Mouse (Mus musculus): ENCODE measurements around the gene Hist1h2bp. TPM values are rescaled to one million over a fixed set of nuclear protein-coding genes. Genes with fewer than 3 reads are reported as not detected.
"Not testable (repeated sequence)": the region's sequence is repeated elsewhere in the genome, so short reads cannot be mapped to it uniquely, and the experiment has no call there.

The Hist1h2bp gene
- polyA plus RNA-seq, 1 experiment from 2014 or later = 1.7 TPM

- Histone ChIP-seq H3K9ac (replicated peaks) (no peak overlapping the region), H3K9me3 (no peaks in the 10 kb centered on the region), H3K4me2 (replicated peaks) (no peak overlapping the region), H3K4me1 (replicated peaks) (no peaks in the 10 kb centered on the region), H3K4me3 (replicated peaks) (no peak overlapping the region), H3K27ac (no peak overlapping the region), H3K27me3 (no peaks in the 10 kb centered on the region), H3K36me3 (no peaks in the 10 kb centered on the region)
- no peak for ATAC-seq
- 81% methylated on average over 10 of the region's 10 CpGs for WGBS
These were observed 43.1 kb downstream of the Hist1h2bp start for GRCm38 (mm10) chr13:21830344-21830743.

- not testable (repeated sequence) for H3K4me1 ChIP-seq (replicated peaks); H3K36me3 ChIP-seq; H3K9ac ChIP-seq (replicated peaks); H3K27me3 ChIP-seq; H3K9me3 ChIP-seq
- WGBS = under 1% methylated on average over 26 of the region's 58 CpGs
- peak within 1 kb of the TSS; percentile 71 for H3K27ac ChIP-seq
- H3K4me2 ChIP-seq (replicated peaks) = peak within 1 kb of the TSS; percentile 47
- H3K4me3 ChIP-seq (replicated peaks) = peak within 1 kb of the TSS; percentile 23
- ATAC-seq = peak; percentile 81
These were observed 44.4 kb downstream of the Hist1h2bp start, which contains the start of gene Hist1h4n for GRCm38 (mm10) chr13:21831418-21832394. Gene Hist1h4n, minus strand, starts transcription at chr13:21832196.

- not testable (repeated sequence) for H3K9ac ChIP-seq (replicated peaks); H3K27ac ChIP-seq; H3K4me1 ChIP-seq (replicated peaks); H3K9me3 ChIP-seq; H3K27me3 ChIP-seq; H3K4me3 ChIP-seq (replicated peaks); H3K4me2 ChIP-seq (replicated peaks); H3K36me3 ChIP-seq
- WGBS = no CpG with 5 or more reads among the region's 24 CpGs
- peak; percentile 97 for ATAC-seq
These were observed 46.2 kb downstream of the Hist1h2bp start, which contains the start of the genes Hist1h2ap and Hist1h2br for GRCm38 (mm10) chr13:21833461-21833860. Gene Hist1h2ap, minus strand, starts transcription at chr13:21833507. Gene Hist1h2br, plus strand, starts transcription at chr13:21833743.

Small RNA genes lying within 50 kb of the gene (microRNA-seq; reads per million reads assigned to microRNA genes)
- gene Gm19658 (not detected), gene Gm44346 (not detected), gene Gm44454 (not detected), gene Gm44466 (not detected)

Other genes starting within 250 kb of the Hist1h2bp start
- gene Olfr1366, start 244.7 kb upstream of the Hist1h2bp start, polyA plus RNA-seq (2015; fragmentation: Nextera tagmentation; extraction: Ambion mirVana) = 0.17 and 0.23 TPM in 2 replicates
- gene Olfr1535, start 227.6 kb upstream of the Hist1h2bp start, polyA plus RNA-seq (2015; fragmentation: Nextera tagmentation; extraction: Ambion mirVana) = 0.05 TPM in 1 of 2 replicates, not detected in the other
- gene Olfr1364, start 205.7 kb upstream of the Hist1h2bp start, polyA plus RNA-seq (2015; fragmentation: Nextera tagmentation; extraction: Ambion mirVana) = not detected in 2 replicates
- gene Olfr1362, start 173.4 kb upstream of the Hist1h2bp start, polyA plus RNA-seq (2015; fragmentation: Nextera tagmentation; extraction: Ambion mirVana) = not detected in 2 replicates
- gene Olfr11, start 144.9 kb upstream of the Hist1h2bp start, polyA plus RNA-seq (2015; fragmentation: Nextera tagmentation; extraction: Ambion mirVana) = 0.05 TPM in 1 of 2 replicates, not detected in the other
- gene Olfr1361, start 124.1 kb upstream of the Hist1h2bp start, polyA plus RNA-seq (2015; fragmentation: Nextera tagmentation; extraction: Ambion mirVana) = not detected in 2 replicates
- not detected in 2 replicates for gene Olfr1360, start 110.1 kb upstream of the Hist1h2bp start, polyA plus RNA-seq (2015; fragmentation: Nextera tagmentation; extraction: Ambion mirVana)
- gene Olfr1359, start 89.3 kb upstream of the Hist1h2bp start, polyA plus RNA-seq (2015; fragmentation: Nextera tagmentation; extraction: Ambion mirVana) = not detected in 2 replicates
- 1.8 TPM in 1 of 2 replicates, not detected in the other for gene Hist1h2bl, start 71.3 kb upstream of the Hist1h2bp start, polyA plus RNA-seq (2015; fragmentation: Nextera tagmentation; extraction: Ambion mirVana)
- gene Hist1h2ai, start 71.0 kb upstream of the Hist1h2bp start, polyA plus RNA-seq (2015; fragmentation: Nextera tagmentation; extraction: Ambion mirVana) = 12.9 and 37.4 TPM in 2 replicates
- gene Hist1h3h, start 69.8 kb upstream of the Hist1h2bp start, polyA plus RNA-seq (2015; fragmentation: Nextera tagmentation; extraction: Ambion mirVana) = 10.8 and 11.5 TPM in 2 replicates
- gene Hist1h2bm, start 65.4 kb upstream of the Hist1h2bp start, polyA plus RNA-seq (2015; fragmentation: Nextera tagmentation; extraction: Ambion mirVana) = 3.7 and 4.2 TPM in 2 replicates
- 0.82 and 1.0 TPM in 2 replicates for gene Hist1h4j, start 52.4 kb upstream of the Hist1h2bp start, polyA plus RNA-seq (2015; fragmentation: Nextera tagmentation; extraction: Ambion mirVana)
- gene Hist1h4k, start 37.0 kb upstream of the Hist1h2bp start, polyA plus RNA-seq (2015; fragmentation: Nextera tagmentation; extraction: Ambion mirVana) = 1.1 and 3.0 TPM in 2 replicates
- 22.2 and 26.2 TPM in 2 replicates for gene Hist1h2ak, start 33.6 kb upstream of the Hist1h2bp start, polyA plus RNA-seq (2015; fragmentation: Nextera tagmentation; extraction: Ambion mirVana)
- 2.5 and 6.7 TPM in 2 replicates for gene Hist1h2bn, start 33.3 kb upstream of the Hist1h2bp start, polyA plus RNA-seq (2015; fragmentation: Nextera tagmentation; extraction: Ambion mirVana)
- 11.8 and 15.6 TPM in 2 replicates for gene Hist1h1b, start 6.8 kb upstream of the Hist1h2bp start, polyA plus RNA-seq (2015; fragmentation: Nextera tagmentation; extraction: Ambion mirVana)
- 79.2 and 91.2 TPM in 2 replicates for gene Hist1h3i, start 4.1 kb upstream of the Hist1h2bp start, polyA plus RNA-seq (2015; fragmentation: Nextera tagmentation; extraction: Ambion mirVana)
- gene Hist1h2an, start 243 bp upstream of the Hist1h2bp start, polyA plus RNA-seq (2015; fragmentation: Nextera tagmentation; extraction: Ambion mirVana) = 8.5 TPM in 1 of 2 replicates, not detected in the other
- 11.1 and 13.1 TPM in 2 replicates for gene Hist1h2bq, start 22.7 kb downstream of the Hist1h2bp start, polyA plus RNA-seq (2015; fragmentation: Nextera tagmentation; extraction: Ambion mirVana)
- not detected in 2 replicates for gene Hist1h2ao, start 23.0 kb downstream of the Hist1h2bp start, polyA plus RNA-seq (2015; fragmentation: Nextera tagmentation; extraction: Ambion mirVana)
- not detected in 2 replicates for gene Hist1h4m, start 24.3 kb downstream of the Hist1h2bp start, polyA plus RNA-seq (2015; fragmentation: Nextera tagmentation; extraction: Ambion mirVana)
- gene Hist1h4n, start 44.7 kb downstream of the Hist1h2bp start, polyA plus RNA-seq (2015; fragmentation: Nextera tagmentation; extraction: Ambion mirVana) = 11.0 and 11.2 TPM in 2 replicates
- 1,729 and 1,932 TPM in 2 replicates for gene Hist1h2ap, start 46.0 kb downstream of the Hist1h2bp start, polyA plus RNA-seq (2015; fragmentation: Nextera tagmentation; extraction: Ambion mirVana)
- 11.3 and 12.2 TPM in 2 replicates for gene Hist1h2br, start 46.3 kb downstream of the Hist1h2bp start, polyA plus RNA-seq (2015; fragmentation: Nextera tagmentation; extraction: Ambion mirVana)
- gene Zfp184, start 157.6 kb downstream of the Hist1h2bp start, polyA plus RNA-seq (2015; fragmentation: Nextera tagmentation; extraction: Ambion mirVana) = 20.5 and 22.3 TPM in 2 replicates
- not detected in 2 replicates for gene Pom121l2, start 193.7 kb downstream of the Hist1h2bp start, polyA plus RNA-seq (2015; fragmentation: Nextera tagmentation; extraction: Ambion mirVana)
- not detected in 2 replicates for gene Prss16, start 222.3 kb downstream of the Hist1h2bp start, polyA plus RNA-seq (2015; fragmentation: Nextera tagmentation; extraction: Ambion mirVana)
- 6.2 TPM in 1 of 2 replicates, not detected in the other for gene Hist1h2ah, start 248.1 kb downstream of the Hist1h2bp start, polyA plus RNA-seq (2015; fragmentation: Nextera tagmentation; extraction: Ambion mirVana)
- gene Hist1h2bk, start 248.4 kb downstream of the Hist1h2bp start, polyA plus RNA-seq (2015; fragmentation: Nextera tagmentation; extraction: Ambion mirVana) = 4.0 and 5.5 TPM in 2 replicates